Mouse (Mus musculus): ENCODE measurements at regions not wholly inside any gene's neighbourhood (a gene's known extent, or its start where the extent isn't known, plus 50 kb on each side); places are given as distances from the start of the nearest gene placed in this dataset.
"Not testable (repeated sequence)": the region's sequence is repeated elsewhere in the genome, so short reads cannot be mapped to it uniquely, and the experiment has no call there.

- DNase-seq (ENCODE audit: low spot score in 2 of 2), result no peak
Measured at GRCm38 (mm10) chr2:63706643-63707042, 391.2 kb downstream of the Fign start.

GRCm38 (mm10) chr2:63706183-63706582 lies 391.7 kb downstream of the Fign start:
- DNase-seq (ENCODE audit: low spot score in 2 of 2), result no peak

- peak; percentile 25 to 44 for DNase-seq (ENCODE audit: low spot score in 2 of 2)
Measured at GRCm38 (mm10) chr2:63702333-63703096, 395.3 kb downstream of the Fign start.

- peak in 1 of 2 experiments; percentile 1 for DNase-seq (ENCODE audit: low spot score in 2 of 2)
Measured at GRCm38 (mm10) chr2:63701861-63702260, 396.0 kb downstream of the Fign start.

- peak in 1 of 2 experiments; percentile 6 for DNase-seq (ENCODE audit: low spot score in 2 of 2)
Measured at GRCm38 (mm10) chr2:63700255-63700654, 397.6 kb downstream of the Fign start.

- DNase-seq (ENCODE audit: low spot score in 2 of 2), result no peak
Measured at GRCm38 (mm10) chr2:63669700-63670099, 428.1 kb downstream of the Fign start.

- DNase-seq (ENCODE audit: low spot score in 2 of 2), result no peak
Measured at GRCm38 (mm10) chr2:63668784-63669183, 429.1 kb downstream of the Fign start.

- DNase-seq (ENCODE audit: low spot score in 2 of 2), result not testable (repeated sequence)
Measured at GRCm38 (mm10) chr2:63659947-63660346, 437.9 kb downstream of the Fign start.

Data from left cerebral cortex, adult 18-20 months (tissue).